ENCODE assay signal across 11 mouse cellular contexts in genomic region chr7:102479368-102480078, GRCm38 (mm10). TPM values are rescaled to one million over a fixed set of nuclear protein-coding genes. Genes with fewer than 3 reads are reported as not detected.
A peak's percentile ranks its signal among the peaks of the same experiment; 100 is the strongest.
DNase-seq lines count a peak whose midpoint lies in the region; ATAC-seq and TF ChIP-seq lines count a peak whose summit lies in the region.
"Had no signal": no experiment of that assay in that cellular context is flagged by ENCODE, and none has a peak within 500 bp of the region (broad histone marks: within the 10 kb centered on the region; RNA-seq: fewer than 3 reads in every experiment).

No protein-coding gene starts in this region.

- H3K4me3 ChIP-seq in ES-Bruce4 (ENCODE audit: low read depth, low read length) = no peak overlapping the region
- no peak overlapping the region for H3K4me3 ChIP-seq in intestine, embryonic 15.5 days (replicated peaks)
- no peak overlapping the region for H3K4me3 ChIP-seq in lung, adult 2 months (replicated peaks; ENCODE audit: extremely low read depth, low read depth, low read length)
- no peak overlapping the region for H3K4me3 ChIP-seq in forebrain, embryonic 16.5 days (replicated peaks; ENCODE audit: low read length)
- H3K4me3 ChIP-seq: midbrain, embryonic 12.5 days had no signal

- TF ChIP-seq POLR2A in ES-Bruce4 (IDR thresholded peaks at IDR 0.05; ENCODE audit: insufficient read depth, low read length) = no peak
- no peak for TF ChIP-seq POLR2A in lung, adult 2 months (IDR thresholded peaks at IDR 0.05; ENCODE audit: borderline replicate concordance, extremely low read depth, low read depth, low read length)

- H3K27me3 ChIP-seq in ES-Bruce4 (ENCODE audit: control insufficient read depth, insufficient read depth, low read length, poor library complexity, severe bottlenecking) = no peaks in the 10 kb centered on the region
- no peaks in the 10 kb centered on the region for H3K27me3 ChIP-seq in intestine, embryonic 15.5 days (replicated peaks)
- H3K27me3 ChIP-seq in forebrain, embryonic 16.5 days (replicated peaks; ENCODE audit: control insufficient read depth, insufficient read depth, low read length) = no peaks in the 10 kb centered on the region
- H3K27me3 ChIP-seq: midbrain, embryonic 12.5 days had no signal

- H3K4me2 ChIP-seq in intestine, embryonic 15.5 days (replicated peaks) = no peak overlapping the region
- no peak overlapping the region for H3K4me2 ChIP-seq in forebrain, embryonic 16.5 days (ENCODE audit: low read length)
- H3K4me2 ChIP-seq: hindbrain, embryonic 14.5 days; midbrain, embryonic 12.5 days had no signal

- intact Hi-C loops in left cerebral cortex, postnatal 25 days (cut with DNase I) = no loop called here

- H3K4me1 ChIP-seq in ES-Bruce4 (ENCODE audit: control insufficient read depth, insufficient read depth, low read length) = no peaks in the 10 kb centered on the region
- no peaks in the 10 kb centered on the region for H3K4me1 ChIP-seq in intestine, embryonic 15.5 days (replicated peaks)
- peaks cover 7% of the 10 kb centered on the region for H3K4me1 ChIP-seq in lung, adult 2 months (ENCODE audit: control insufficient read depth, insufficient read depth, low read length)
- H3K4me1 ChIP-seq in forebrain, embryonic 16.5 days (replicated peaks; ENCODE audit: control insufficient read depth, insufficient read depth, low read length) = no peaks in the 10 kb centered on the region
- H3K4me1 ChIP-seq: midbrain, embryonic 12.5 days had no signal

- H3K9ac ChIP-seq in ES-Bruce4 (ENCODE audit: low read depth, poor library complexity, severe bottlenecking) = no peak overlapping the region
- H3K9ac ChIP-seq in intestine, embryonic 15.5 days = no peak overlapping the region
- no peak overlapping the region for H3K9ac ChIP-seq in forebrain, embryonic 16.5 days (replicated peaks; ENCODE audit: low read depth, low read length)
- H3K9ac ChIP-seq: hindbrain, embryonic 14.5 days; midbrain, embryonic 12.5 days had no signal

- TF ChIP-seq EP300 in ES-Bruce4 (IDR thresholded peaks at IDR 0.05; ENCODE audit: insufficient read depth, low read depth, low read length) = peak; percentile 63; the same call in 1 of the 2 replicates

- H3K9me3 ChIP-seq in ES-Bruce4 (replicated peaks; ENCODE audit: control insufficient read depth, insufficient read depth, low read length, poor library complexity, severe bottlenecking) = no peaks in the 10 kb centered on the region
- H3K9me3 ChIP-seq in intestine, embryonic 15.5 days = no peaks in the 10 kb centered on the region
- H3K9me3 ChIP-seq in forebrain, embryonic 16.5 days (ENCODE audit: control insufficient read depth, low read length) = no peaks in the 10 kb centered on the region
- H3K9me3 ChIP-seq: midbrain, embryonic 12.5 days had no signal

- WGBS in intestine, embryonic 15.5 days = 58% methylated on average over 5 of the region's 5 CpGs
- 26% methylated on average over 5 of the region's 5 CpGs for WGBS in lung, adult 2 months
- 86% methylated on average over 5 of the region's 5 CpGs for WGBS in forebrain, embryonic 16.5 days

- TF ChIP-seq CTCF in ES-Bruce4 (IDR thresholded peaks at IDR 0.05; ENCODE audit: low read depth, low read length) = no peak
- no peak for TF ChIP-seq CTCF in lung, adult 2 months (IDR thresholded peaks at IDR 0.05; ENCODE audit: insufficient read depth, low read length)

- H3K27ac ChIP-seq in ES-Bruce4 (ENCODE audit: insufficient read depth, low read length) = peak overlapping the region; percentile 46
- H3K27ac ChIP-seq in intestine, embryonic 15.5 days = no peak overlapping the region
- no peak overlapping the region for H3K27ac ChIP-seq in forebrain, embryonic 16.5 days (ENCODE audit: low read length)
- H3K27ac ChIP-seq: hindbrain, embryonic 14.5 days; midbrain, embryonic 12.5 days had no signal

- ATAC-seq in intestine, embryonic 15.5 days = peak; percentile 47; the same call in 1 of the 2 replicates
- ATAC-seq in forebrain, embryonic 16.5 days = no peak

- peak; percentile 66 for DNase-seq in NIH3T3 (ENCODE audit: low read depth)
- DNase-seq in lung, adult 2 months = peak; percentile 19
- DNase-seq in frontal cortex, postnatal 36 days (ENCODE audit: low spot score in 2 of 2) = no peak
- no peak for DNase-seq in left cerebral cortex, postnatal 25 days (ENCODE audit: low spot score in 2 of 2)
- DNase-seq in urinary bladder, postnatal 36 days (ENCODE audit: low spot score in 2 of 2) = no peak

- no peaks in the 10 kb centered on the region for H3K36me3 ChIP-seq in ES-Bruce4 (ENCODE audit: control insufficient read depth, insufficient read depth, low read length, poor library complexity, severe bottlenecking)
- no peaks in the 10 kb centered on the region for H3K36me3 ChIP-seq in intestine, embryonic 15.5 days
- H3K36me3 ChIP-seq in forebrain, embryonic 16.5 days (ENCODE audit: control insufficient read depth, insufficient read depth) = no peaks in the 10 kb centered on the region

RNA-seq across cellular contexts. Expression of gene Olfr543, which starts 2.0 kb away (rescaled TPM):
- polyA plus RNA-seq in ES-Bruce4 (2011; ENCODE audit: insufficient read depth, insufficient read length, low read depth, missing spikeins) = not detected in 2 replicates
- 0.13 and 0.19 TPM in 2 replicates for polyA plus RNA-seq in intestine, embryonic 15.5 days (2015; fragmentation: Nextera tagmentation; extraction: Ambion mirVana)
- not detected in 2 replicates for polyA plus RNA-seq in lung, adult 2 months (2012; rRNA removed)
- 0.43 and 0.66 TPM in 2 replicates for polyA plus RNA-seq in forebrain, embryonic 16.5 days (2015; fragmentation: Nextera tagmentation; extraction: Ambion mirVana)
- total RNA-seq in left cerebral cortex, postnatal 25 days (2021) = not detected
- total RNA-seq: left cerebral cortex, postnatal 36 days had no signal

RNA-seq across cellular contexts. Expression of gene Olfr544, which starts 8.6 kb away (rescaled TPM):
- polyA plus RNA-seq in ES-Bruce4 (2011; ENCODE audit: insufficient read depth, insufficient read length, low read depth, missing spikeins) = not detected in 2 replicates
- polyA plus RNA-seq in intestine, embryonic 15.5 days (2015; fragmentation: Nextera tagmentation; extraction: Ambion mirVana) = 0.06 TPM in 1 of 2 replicates, not detected in the other
- polyA plus RNA-seq in lung, adult 2 months (2012; rRNA removed) = not detected in 2 replicates
- 0.10 TPM in 2 replicates for polyA plus RNA-seq in forebrain, embryonic 16.5 days (2015; fragmentation: Nextera tagmentation; extraction: Ambion mirVana)
- total RNA-seq in left cerebral cortex, postnatal 25 days (2021) = not detected
- total RNA-seq: left cerebral cortex, postnatal 36 days had no signal

RNA-seq across cellular contexts. Expression of gene Olfr545, which starts 19.9 kb away (rescaled TPM):
- polyA plus RNA-seq in ES-Bruce4 (2011; ENCODE audit: insufficient read depth, insufficient read length, low read depth, missing spikeins) = not detected in 2 replicates
- polyA plus RNA-seq in intestine, embryonic 15.5 days (2015; fragmentation: Nextera tagmentation; extraction: Ambion mirVana) = 0.05 TPM in 1 of 2 replicates, not detected in the other
- not detected in 2 replicates for polyA plus RNA-seq in lung, adult 2 months (2012; rRNA removed)
- 0.17 TPM in 1 of 2 replicates, not detected in the other for polyA plus RNA-seq in forebrain, embryonic 16.5 days (2015; fragmentation: Nextera tagmentation; extraction: Ambion mirVana)
- not detected for total RNA-seq in left cerebral cortex, postnatal 25 days (2021)
- total RNA-seq: left cerebral cortex, postnatal 36 days had no signal

RNA-seq across cellular contexts. Expression of gene Rrm1, which starts 38.0 kb away (rescaled TPM):
- polyA plus RNA-seq in ES-Bruce4 (2011; ENCODE audit: insufficient read depth, insufficient read length, low read depth, missing spikeins) = 157 and 167 TPM in 2 replicates
- polyA plus RNA-seq in intestine, embryonic 15.5 days (2015; fragmentation: Nextera tagmentation; extraction: Ambion mirVana) = 127 and 138 TPM in 2 replicates
- 5.9 and 7.2 TPM in 2 replicates for polyA plus RNA-seq in lung, adult 2 months (2012; rRNA removed)
- polyA plus RNA-seq in forebrain, embryonic 16.5 days (2015; fragmentation: Nextera tagmentation; extraction: Ambion mirVana) = 79.3 and 96.2 TPM in 2 replicates
- 10 to 100 TPM; 10.1 to 10.2 TPM for total RNA-seq in left cerebral cortex, postnatal 25 days (2021)

RNA-seq across cellular contexts. Expression of gene Olfr547, which starts 55.0 kb away (rescaled TPM):
- not detected in 2 replicates for polyA plus RNA-seq in ES-Bruce4 (2011; ENCODE audit: insufficient read depth, insufficient read length, low read depth, missing spikeins)
- polyA plus RNA-seq in intestine, embryonic 15.5 days (2015; fragmentation: Nextera tagmentation; extraction: Ambion mirVana) = not detected in 2 replicates
- not detected in 2 replicates for polyA plus RNA-seq in lung, adult 2 months (2012; rRNA removed)
- not detected in 2 replicates for polyA plus RNA-seq in forebrain, embryonic 16.5 days (2015; fragmentation: Nextera tagmentation; extraction: Ambion mirVana)
- not detected for total RNA-seq in left cerebral cortex, postnatal 25 days (2021)
- total RNA-seq: left cerebral cortex, postnatal 36 days had no signal
- polyA plus RNA-seq: hindbrain, embryonic 14.5 days; midbrain, embryonic 12.5 days had no signal

Comparison
In these comparisons a context has a peak if more than half of its experiments do, and no peak if none do; other contexts are left out.
1. DNase-seq: peak in NIH3T3 (single experiment) and lung, adult 2 months (single experiment); none in frontal cortex, postnatal 36 days (0 of 2), left cerebral cortex, postnatal 25 days (0 of 2) and urinary bladder, postnatal 36 days (0 of 2).